Mouse (Mus musculus): ENCODE results near the gene Bcdin3d. TPM values are rescaled to one million over a fixed set of nuclear protein-coding genes. Genes with fewer than 3 reads are reported as not detected.

Bcdin3d gene
- polyA plus RNA-seq, 1 experiment from 2014 or later = 11.9 TPM

DNA sequence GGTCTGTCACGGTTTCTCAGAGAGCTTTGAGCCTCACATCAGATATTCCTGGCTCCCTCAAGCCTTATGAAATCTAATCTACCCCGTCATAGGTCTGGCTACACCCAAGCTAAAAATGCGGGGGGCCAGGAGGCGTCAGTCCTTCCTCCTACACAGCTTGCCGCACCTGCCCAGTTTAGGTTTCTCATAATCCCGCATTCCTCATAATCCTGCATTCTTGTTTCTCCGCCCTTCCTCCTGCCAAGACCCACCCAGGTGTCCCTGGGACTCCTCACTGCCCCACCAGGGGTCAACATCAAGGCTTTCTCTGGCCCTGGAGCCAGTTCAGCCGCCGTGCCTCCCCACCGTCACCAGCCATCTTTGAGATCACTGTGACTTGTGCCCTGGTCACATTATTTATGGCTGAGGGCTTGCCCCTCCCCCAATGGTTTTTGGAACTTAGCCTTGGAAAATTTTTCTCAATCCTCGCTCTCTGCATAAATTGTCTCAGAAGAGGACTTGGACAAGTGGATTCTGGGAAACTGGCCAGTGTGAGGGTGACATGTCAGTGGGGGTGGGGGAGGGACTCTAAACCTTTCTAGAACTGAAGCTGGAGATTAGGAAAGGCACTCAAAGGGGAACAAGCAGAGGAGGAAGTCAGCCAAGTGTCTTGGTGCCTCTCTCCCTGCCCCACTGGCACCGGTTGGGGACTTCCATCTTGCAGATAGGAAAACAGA lies 23.2 kb upstream of the Bcdin3d start:
- H3K27ac ChIP-seq (ENCODE audit: low read depth, low read length) = no peak overlapping the region
- no peak overlapping the region for H3K4me3 ChIP-seq (ENCODE audit: low read depth, low read length)
- peaks cover 29% of the 10 kb centered on the region for H3K4me1 ChIP-seq (ENCODE audit: control insufficient read depth, insufficient read depth, low read length)
- whole genome bisulfite sequencing (ENCODE audit: insufficient replicate concordance) = 50% methylated on average over 12 of the region's 12 CpGs
- peaks cover 28% of the 10 kb centered on the region for H3K27me3 ChIP-seq (ENCODE audit: control insufficient read depth, insufficient read depth, low read length)
- H3K9me3 ChIP-seq (replicated peaks; ENCODE audit: control insufficient read depth, low read length) = no peaks in the 10 kb centered on the region
- no peak for ATAC-seq (replicated peaks; ENCODE audit: insufficient number of reproducible peaks, low FRiP score, low TSS enrichment)
- no peak overlapping the region for H3K4me2 ChIP-seq
- no peaks in the 10 kb centered on the region for H3K36me3 ChIP-seq (ENCODE audit: control insufficient read depth, insufficient read depth, low read length)
- H3K9ac ChIP-seq (ENCODE audit: low read depth, low read length) = no peak overlapping the region

DNA sequence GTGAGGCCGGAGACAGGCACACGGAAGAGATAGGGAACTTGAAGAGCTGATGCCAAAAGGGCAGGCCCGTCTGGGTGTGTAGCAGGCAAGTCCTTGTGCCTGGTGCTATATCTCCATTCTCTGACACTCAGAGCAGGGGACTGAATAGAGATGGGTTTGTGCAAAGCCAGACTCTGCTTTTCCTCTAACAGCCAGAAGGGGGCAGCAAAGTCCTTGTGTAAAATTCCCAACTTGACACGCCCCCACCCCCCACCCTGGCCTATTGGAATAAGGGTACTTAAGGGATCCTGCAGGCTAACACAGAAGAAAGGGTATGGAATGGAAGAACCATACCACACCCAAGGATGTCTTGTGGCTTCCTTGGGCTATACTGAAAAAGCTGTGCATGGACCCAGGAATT lies 22.5 kb upstream of the Bcdin3d start:
- no peak overlapping the region for H3K27ac ChIP-seq (ENCODE audit: low read depth, low read length)
- ATAC-seq (replicated peaks; ENCODE audit: insufficient number of reproducible peaks, low FRiP score, low TSS enrichment) = no peak
- H3K4me2 ChIP-seq = no peak overlapping the region
- H3K9ac ChIP-seq (ENCODE audit: low read depth, low read length) = no peak overlapping the region
- H3K36me3 ChIP-seq (ENCODE audit: control insufficient read depth, insufficient read depth, low read length) = no peaks in the 10 kb centered on the region
- no peak overlapping the region for H3K4me3 ChIP-seq (ENCODE audit: low read depth, low read length)
- H3K4me1 ChIP-seq (ENCODE audit: control insufficient read depth, insufficient read depth, low read length) = peaks cover 29% of the 10 kb centered on the region
- no peaks in the 10 kb centered on the region for H3K9me3 ChIP-seq (replicated peaks; ENCODE audit: control insufficient read depth, low read length)
- 11% methylated on average over 4 of the region's 4 CpGs for WGBS (ENCODE audit: insufficient replicate concordance)
- peaks cover 27% of the 10 kb centered on the region for H3K27me3 ChIP-seq (ENCODE audit: control insufficient read depth, insufficient read depth, low read length)

- Histone ChIP-seq H3K27me3 (ENCODE audit: control insufficient read depth, insufficient read depth, low read length) (peaks cover 9% of the 10 kb centered on the region; the same call in 1 of the 2 replicates), H3K9me3 (replicated peaks; ENCODE audit: control insufficient read depth, low read length) (no peaks in the 10 kb centered on the region), H3K27ac (ENCODE audit: low read depth, low read length) (no peak overlapping the region), H3K4me1 (ENCODE audit: control insufficient read depth, insufficient read depth, low read length) (no peaks in the 10 kb centered on the region), H3K4me3 (ENCODE audit: low read depth, low read length) (no peak overlapping the region), H3K4me2 (no peak overlapping the region), H3K9ac (ENCODE audit: low read depth, low read length) (no peak overlapping the region), H3K36me3 (ENCODE audit: control insufficient read depth, insufficient read depth, low read length) (no peaks in the 10 kb centered on the region)
- WGBS (ENCODE audit: insufficient replicate concordance) = 60% methylated on average over 6 of the region's 6 CpGs
- ATAC-seq (replicated peaks; ENCODE audit: insufficient number of reproducible peaks, low FRiP score, low TSS enrichment) = no peak
Measured at GRCm38 (mm10) chr15:99484745-99485144, 10.2 kb upstream of the Bcdin3d start.

GRCm38 (mm10) chr15:99475814-99476213 lies 1.3 kb upstream of the Bcdin3d start:
- H3K4me3 ChIP-seq (ENCODE audit: low read depth, low read length) = no peak overlapping the region
- no peak overlapping the region for H3K27ac ChIP-seq (ENCODE audit: low read depth, low read length)
- H3K9ac ChIP-seq (ENCODE audit: low read depth, low read length) = no peak overlapping the region
- H3K4me1 ChIP-seq (ENCODE audit: control insufficient read depth, insufficient read depth, low read length) = no peaks in the 10 kb centered on the region; the same call in 1 of the 2 replicates
- ATAC-seq (replicated peaks; ENCODE audit: insufficient number of reproducible peaks, low FRiP score, low TSS enrichment) = no peak
- no peaks in the 10 kb centered on the region for H3K27me3 ChIP-seq (ENCODE audit: control insufficient read depth, insufficient read depth, low read length)
- 77% methylated on average over 1 of the region's 1 CpGs for WGBS (ENCODE audit: insufficient replicate concordance)
- H3K36me3 ChIP-seq (ENCODE audit: control insufficient read depth, insufficient read depth, low read length) = no peaks in the 10 kb centered on the region
- no peaks in the 10 kb centered on the region for H3K9me3 ChIP-seq (replicated peaks; ENCODE audit: control insufficient read depth, low read length)
- no peak overlapping the region for H3K4me2 ChIP-seq

DNA sequence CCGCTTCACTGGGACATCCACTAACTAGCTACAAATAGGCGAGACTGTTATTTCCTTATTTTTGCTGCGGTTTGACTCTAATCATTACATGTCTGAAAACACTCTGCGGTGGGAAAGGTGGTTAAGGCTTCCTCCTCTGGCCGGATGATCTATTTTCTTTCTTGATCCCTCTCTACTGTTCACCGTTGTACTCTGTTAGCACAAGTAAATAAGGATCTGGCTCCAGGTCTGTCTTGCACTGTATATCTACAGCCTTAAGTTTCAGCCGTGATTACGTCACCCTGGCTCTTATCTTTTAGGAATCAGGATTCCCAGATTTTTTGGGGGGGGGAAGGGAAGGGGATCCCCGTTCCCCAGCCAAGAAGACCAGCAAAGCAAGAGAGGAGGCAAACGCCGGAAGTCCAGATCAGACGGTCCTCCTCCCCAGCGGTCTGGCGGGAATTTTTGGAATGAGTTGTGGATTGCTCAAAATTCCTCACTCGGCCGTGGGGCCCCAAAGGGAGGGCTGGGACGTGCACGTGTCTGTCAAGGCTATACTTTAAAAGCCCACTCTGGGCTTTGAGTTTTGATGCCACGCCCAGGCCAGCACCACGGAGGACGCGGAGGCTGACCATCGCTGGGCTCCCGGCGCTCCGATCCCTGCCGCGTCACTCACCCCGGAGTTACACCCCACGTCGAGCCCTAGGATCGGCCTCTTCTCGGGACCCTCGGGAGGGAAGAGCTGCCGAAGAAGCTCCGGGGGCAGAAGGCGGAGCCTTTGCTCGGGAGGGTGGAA lies 542 bp downstream of the Bcdin3d start:
- WGBS (ENCODE audit: insufficient replicate concordance) = 5% methylated on average over 38 of the region's 38 CpGs
- H3K4me1 ChIP-seq (ENCODE audit: control insufficient read depth, insufficient read depth, low read length) = no peaks in the 10 kb centered on the region; the same call in 1 of the 2 replicates
- H3K4me3 ChIP-seq (ENCODE audit: low read depth, low read length) = peak overlapping the region; percentile 71
- no peaks in the 10 kb centered on the region for H3K27me3 ChIP-seq (ENCODE audit: control insufficient read depth, insufficient read depth, low read length)
- H3K9ac ChIP-seq (ENCODE audit: low read depth, low read length) = peak overlapping the region; percentile 93
- H3K27ac ChIP-seq (ENCODE audit: low read depth, low read length) = peak overlapping the region; percentile 94
- ATAC-seq (replicated peaks; ENCODE audit: insufficient number of reproducible peaks, low FRiP score, low TSS enrichment) = peak; percentile 71
- H3K9me3 ChIP-seq (replicated peaks; ENCODE audit: control insufficient read depth, low read length) = no peaks in the 10 kb centered on the region
- peak overlapping the region; percentile 81 for H3K4me2 ChIP-seq
- H3K36me3 ChIP-seq (ENCODE audit: control insufficient read depth, insufficient read depth, low read length) = peaks cover 4% of the 10 kb centered on the region; the same call in 1 of the 2 replicates

- H3K27me3 ChIP-seq (ENCODE audit: control insufficient read depth, insufficient read depth, low read length) = no peaks in the 10 kb centered on the region
- no peak overlapping the region for H3K9ac ChIP-seq (ENCODE audit: low read depth, low read length)
- H3K9me3 ChIP-seq (replicated peaks; ENCODE audit: control insufficient read depth, low read length) = no peaks in the 10 kb centered on the region
- peaks cover 4% of the 10 kb centered on the region; the same call in 1 of the 2 replicates for H3K36me3 ChIP-seq (ENCODE audit: control insufficient read depth, insufficient read depth, low read length)
- H3K4me1 ChIP-seq (ENCODE audit: control insufficient read depth, insufficient read depth, low read length) = no peaks in the 10 kb centered on the region; the same call in 1 of the 2 replicates
- no peak for ATAC-seq (replicated peaks; ENCODE audit: insufficient number of reproducible peaks, low FRiP score, low TSS enrichment)
- H3K4me2 ChIP-seq = no peak overlapping the region
- H3K4me3 ChIP-seq (ENCODE audit: low read depth, low read length) = no peak overlapping the region
- no peak overlapping the region for H3K27ac ChIP-seq (ENCODE audit: low read depth, low read length)
- 84% methylated on average over 7 of the region's 7 CpGs for WGBS (ENCODE audit: insufficient replicate concordance)
Measured at GRCm38 (mm10) chr15:99472972-99473371, 1.6 kb downstream of the Bcdin3d start.

DNA sequence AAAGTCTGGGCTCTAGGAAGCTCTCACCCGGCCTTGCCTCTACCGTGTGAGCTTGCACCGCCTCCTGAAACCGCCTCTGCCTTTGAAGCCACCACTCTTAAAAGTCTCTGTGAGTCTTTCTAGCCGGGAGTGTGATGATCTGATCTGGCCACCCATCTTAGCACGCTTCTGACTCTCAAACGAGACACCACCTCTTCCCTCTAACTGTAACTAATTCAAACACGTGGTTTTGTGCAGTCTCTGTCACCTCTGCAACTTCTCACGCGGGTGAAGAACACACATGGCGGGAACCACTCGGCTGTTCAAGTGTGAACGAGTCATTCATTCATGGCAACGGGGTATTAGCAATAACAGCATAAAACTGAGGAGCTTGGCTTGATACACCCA lies 2.9 kb downstream of the Bcdin3d start:
- no peaks in the 10 kb centered on the region for H3K9me3 ChIP-seq (replicated peaks; ENCODE audit: control insufficient read depth, low read length)
- no peaks in the 10 kb centered on the region for H3K27me3 ChIP-seq (ENCODE audit: control insufficient read depth, insufficient read depth, low read length)
- WGBS (ENCODE audit: insufficient replicate concordance) = 69% methylated on average over 14 of the region's 14 CpGs
- H3K9ac ChIP-seq (ENCODE audit: low read depth, low read length) = no peak overlapping the region
- H3K4me1 ChIP-seq (ENCODE audit: control insufficient read depth, insufficient read depth, low read length) = no peaks in the 10 kb centered on the region; the same call in 1 of the 2 replicates
- H3K36me3 ChIP-seq (ENCODE audit: control insufficient read depth, insufficient read depth, low read length) = peaks cover 4% of the 10 kb centered on the region; the same call in 1 of the 2 replicates
- no peak overlapping the region for H3K27ac ChIP-seq (ENCODE audit: low read depth, low read length)
- no peak overlapping the region for H3K4me2 ChIP-seq
- no peak for ATAC-seq (replicated peaks; ENCODE audit: insufficient number of reproducible peaks, low FRiP score, low TSS enrichment)
- H3K4me3 ChIP-seq (ENCODE audit: low read depth, low read length) = no peak overlapping the region

DNA sequence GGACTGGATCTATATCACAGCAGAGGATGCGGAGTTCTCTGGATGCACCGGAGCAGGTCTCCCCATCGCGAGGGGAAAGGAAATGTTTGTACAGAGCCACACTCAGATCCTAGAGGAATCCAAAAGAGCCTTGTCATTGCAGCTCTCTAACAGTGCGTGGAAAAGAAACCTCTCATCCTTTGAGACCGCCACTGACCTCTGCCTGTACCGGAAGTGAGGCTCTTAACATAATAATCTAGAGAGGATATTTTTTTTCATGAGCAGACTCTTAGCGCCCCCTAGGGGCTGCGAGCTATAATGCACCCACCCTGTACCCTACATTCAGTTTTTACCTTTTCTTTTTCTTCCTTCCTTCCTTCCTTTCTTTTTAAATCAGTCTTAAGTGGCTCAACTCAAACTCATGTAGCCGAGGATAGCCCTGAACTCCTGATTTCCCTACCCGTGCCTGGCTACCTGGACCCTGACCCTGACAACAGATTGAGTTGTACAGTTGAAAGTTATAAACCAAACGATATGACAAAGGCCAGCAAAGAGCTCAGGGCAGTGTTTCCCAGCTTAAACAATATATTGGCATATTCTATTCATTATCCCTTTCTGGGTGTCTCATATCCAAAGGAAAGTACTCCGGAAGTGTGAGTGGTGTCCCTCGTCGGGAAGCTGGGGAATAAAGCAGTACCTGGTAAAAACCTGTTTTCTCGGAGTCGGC lies 3.4 kb downstream of the Bcdin3d start:
- ATAC-seq (replicated peaks; ENCODE audit: insufficient number of reproducible peaks, low FRiP score, low TSS enrichment) = no peak
- no peak overlapping the region for H3K9ac ChIP-seq (ENCODE audit: low read depth, low read length)
- H3K4me1 ChIP-seq (ENCODE audit: control insufficient read depth, insufficient read depth, low read length) = no peaks in the 10 kb centered on the region; the same call in 1 of the 2 replicates
- WGBS (ENCODE audit: insufficient replicate concordance) = 60% methylated on average over 17 of the region's 17 CpGs
- H3K9me3 ChIP-seq (replicated peaks; ENCODE audit: control insufficient read depth, low read length) = no peaks in the 10 kb centered on the region
- peaks cover 4% of the 10 kb centered on the region; the same call in 1 of the 2 replicates for H3K36me3 ChIP-seq (ENCODE audit: control insufficient read depth, insufficient read depth, low read length)
- H3K27me3 ChIP-seq (ENCODE audit: control insufficient read depth, insufficient read depth, low read length) = no peaks in the 10 kb centered on the region
- H3K27ac ChIP-seq (ENCODE audit: low read depth, low read length) = no peak overlapping the region
- H3K4me2 ChIP-seq = no peak overlapping the region
- no peak overlapping the region for H3K4me3 ChIP-seq (ENCODE audit: low read depth, low read length)
